Mouse (Mus musculus): Measurements from ENCODE around the gene Plcl1.

The Plcl1 gene

DNA sequence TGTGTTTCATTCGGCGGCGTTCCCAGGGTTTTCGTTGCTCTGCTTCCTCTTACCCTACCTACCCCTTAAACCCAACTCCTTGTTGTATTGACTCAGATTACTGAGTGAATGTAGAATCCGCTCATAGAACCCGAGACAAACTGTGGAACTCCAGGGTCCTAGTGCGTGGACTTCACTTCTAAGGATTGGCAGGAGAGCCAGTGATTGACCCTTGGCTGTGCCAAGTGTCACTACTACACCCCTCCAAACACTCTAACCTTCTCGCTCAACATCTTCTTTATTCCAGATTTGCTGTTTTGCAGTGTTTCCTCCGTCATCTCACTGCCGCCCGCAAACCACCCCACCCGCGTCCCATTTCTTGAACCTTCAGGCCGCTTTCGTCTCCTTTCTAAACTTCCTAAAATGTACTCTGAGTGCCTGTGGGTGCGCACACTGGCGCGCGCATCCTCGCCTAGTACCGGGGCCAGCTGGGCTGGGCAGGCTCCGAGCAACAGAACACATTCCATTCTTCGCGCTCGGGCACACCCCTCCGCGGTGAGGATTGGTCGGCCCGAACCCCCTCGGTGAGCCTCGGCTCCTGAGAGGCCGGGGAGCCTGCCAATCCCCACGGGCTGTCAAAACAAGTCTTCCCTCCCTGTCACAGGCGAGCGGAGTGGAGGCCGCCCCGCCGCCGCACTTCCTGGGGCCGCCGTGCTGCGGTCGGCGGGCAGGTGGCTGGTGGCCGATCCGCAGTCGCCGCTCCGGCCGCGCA is at the start of gene Plcl1:
Plcl1 (plus strand) TSS at position 650 of the 751 bp plus-strand sequence.
- peak; percentile 94 to 96 for DNase-seq (ENCODE audit: low spot score in 2 of 2)

DNA sequence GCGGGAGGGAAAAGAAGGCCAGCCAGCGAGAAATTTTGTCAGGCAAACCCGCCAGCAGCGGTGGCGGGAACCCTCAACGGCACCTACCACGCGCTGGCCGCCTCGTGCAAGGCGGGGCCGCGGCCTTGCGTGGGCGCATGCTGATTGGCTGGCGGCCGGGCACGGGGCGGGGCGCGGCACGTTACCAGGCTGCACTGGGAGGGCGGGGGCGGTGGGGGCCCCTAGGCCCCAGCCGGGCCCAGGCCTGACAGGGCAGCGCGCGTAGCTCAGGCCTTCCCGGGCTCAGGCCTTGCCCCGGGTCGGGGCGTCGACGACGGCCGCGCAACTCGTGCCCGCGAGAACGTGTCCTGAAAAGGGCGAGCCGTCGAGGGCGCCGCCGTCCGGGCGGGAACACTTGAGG is 43.1 kb upstream of the Plcl1 start:
- peak in 1 of 2 experiments; percentile 20 for DNase-seq (ENCODE audit: low spot score in 2 of 2)

DNA sequence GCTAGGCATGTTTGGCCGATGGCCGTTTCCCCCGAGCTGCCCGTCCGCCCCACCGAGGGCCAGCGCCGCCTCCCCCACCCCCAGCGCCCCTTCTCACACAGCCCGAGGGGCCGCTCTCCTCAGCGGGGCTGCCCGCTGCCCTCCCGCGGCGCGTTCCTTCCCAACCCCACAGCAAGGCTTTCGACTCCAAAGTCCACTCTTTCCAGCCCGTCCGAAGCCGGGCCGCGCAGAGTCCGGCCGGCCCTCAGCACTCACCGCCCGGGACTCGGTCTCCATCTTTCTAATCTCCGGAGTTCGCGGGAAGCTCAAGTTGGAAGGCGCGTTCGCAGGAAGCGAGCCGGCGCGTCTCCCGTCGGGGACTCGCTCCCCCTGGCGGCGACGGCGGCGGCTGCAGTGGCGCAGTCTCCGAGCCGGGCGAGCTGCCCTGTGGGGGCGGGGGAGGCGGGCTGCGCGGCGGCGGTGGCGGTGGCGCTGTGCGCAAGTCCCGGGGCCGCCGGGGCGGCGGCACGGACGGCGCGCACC is 42.6 kb upstream of the Plcl1 start, which contains the start of gene Boll:
Boll (minus strand) TSS at position 426 of the 522 bp plus-strand sequence.
- DNase-seq (ENCODE audit: low spot score in 2 of 2): peak; percentile 74 to 87

DNA sequence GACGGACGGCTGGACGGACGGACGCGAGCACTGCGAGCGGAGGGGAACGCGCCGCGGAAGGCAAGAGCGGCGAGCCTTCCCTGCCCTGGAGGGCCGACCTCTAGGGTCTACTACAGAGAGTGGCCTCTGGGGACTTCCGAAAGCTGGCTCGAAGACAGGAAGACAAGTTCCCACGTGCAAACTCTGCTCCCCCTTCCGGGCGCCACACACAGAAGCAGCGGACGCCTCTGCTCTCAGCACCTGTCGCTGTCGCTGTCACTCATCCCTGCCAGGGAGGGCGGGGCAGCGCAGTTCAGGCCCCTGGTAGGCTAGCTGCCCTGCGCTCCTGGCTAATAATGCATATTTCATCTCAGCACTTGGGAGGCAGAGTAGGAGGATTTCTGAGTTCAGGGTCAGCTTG is 42.1 kb upstream of the Plcl1 start:
- peak; percentile 73 to 76 for DNase-seq (ENCODE audit: low spot score in 2 of 2)

DNA sequence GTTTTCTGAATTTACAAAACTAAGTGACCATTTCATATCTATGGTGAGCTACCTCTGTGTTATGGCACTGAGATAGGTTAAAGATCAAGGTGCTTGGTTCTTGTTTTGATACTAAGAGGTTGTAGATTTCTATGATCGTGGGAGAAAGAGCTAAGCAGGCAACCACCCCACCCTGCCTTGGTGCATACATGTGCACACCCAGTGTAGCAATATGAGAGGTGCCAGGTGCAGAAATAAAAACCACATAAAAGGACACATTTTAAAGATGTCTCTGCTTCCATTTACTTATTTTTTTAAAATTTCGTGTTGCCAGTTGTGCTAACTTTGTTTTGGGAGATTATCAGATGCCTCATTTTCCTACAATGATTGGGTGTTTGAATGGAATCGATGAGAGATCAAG is 33.1 kb upstream of the Plcl1 start:
- peak; percentile 45 to 57 for DNase-seq (ENCODE audit: low spot score in 2 of 2)

DNA sequence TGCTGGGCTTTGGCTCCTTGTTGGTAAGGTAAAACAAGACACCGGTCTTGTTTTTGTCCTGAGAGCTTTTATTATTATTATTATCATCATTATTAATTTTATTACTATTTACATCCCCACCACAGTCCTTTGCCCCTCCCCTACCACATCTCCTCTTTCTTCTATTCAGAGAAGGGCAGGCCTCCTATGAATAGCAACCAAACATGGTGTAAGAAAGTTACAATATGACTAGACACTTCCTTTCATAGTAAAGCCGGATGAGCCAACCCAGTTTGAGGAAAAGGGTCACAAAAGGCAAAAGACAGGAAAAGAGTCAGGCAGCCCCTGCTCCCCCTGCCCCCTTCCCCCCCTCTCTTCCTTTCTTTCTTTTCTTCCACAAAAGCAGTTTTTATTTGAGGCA is 25.2 kb upstream of the Plcl1 start:
- DNase-seq (ENCODE audit: low spot score in 2 of 2): no peak

DNA sequence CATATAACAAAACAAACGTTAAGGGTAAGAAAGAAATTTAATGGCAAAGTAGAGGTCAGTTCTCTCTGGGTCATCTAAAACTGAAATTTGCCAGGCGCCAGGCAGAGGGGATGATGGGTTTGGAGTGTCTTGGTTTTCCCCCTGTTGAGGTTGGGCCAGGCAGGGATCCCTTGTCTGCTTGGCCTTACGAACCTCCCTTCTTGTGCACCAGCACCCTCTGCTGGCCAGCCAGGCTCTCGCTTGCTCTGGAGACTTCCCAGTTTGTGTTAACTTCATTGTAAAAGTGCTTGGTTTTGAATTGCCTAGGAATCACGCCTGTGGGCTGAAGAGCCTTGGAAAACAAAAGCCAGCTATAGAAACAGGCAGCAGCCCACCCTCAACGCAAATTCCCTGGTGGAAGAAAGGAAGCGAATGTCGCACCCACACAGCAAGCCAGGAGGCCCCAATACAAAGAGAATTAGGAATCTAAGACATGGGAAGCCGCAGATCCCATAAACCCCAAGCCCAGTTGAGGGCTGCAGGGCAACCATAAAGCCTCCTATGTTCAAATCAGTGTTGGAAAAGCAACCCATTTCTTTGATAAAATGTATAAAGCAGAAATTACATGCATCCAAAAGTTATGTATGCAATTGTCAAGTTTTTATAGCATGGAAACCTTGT is 22.5 kb upstream of the Plcl1 start:
- DNase-seq (ENCODE audit: low spot score in 2 of 2): peak; percentile 69 to 89

DNA sequence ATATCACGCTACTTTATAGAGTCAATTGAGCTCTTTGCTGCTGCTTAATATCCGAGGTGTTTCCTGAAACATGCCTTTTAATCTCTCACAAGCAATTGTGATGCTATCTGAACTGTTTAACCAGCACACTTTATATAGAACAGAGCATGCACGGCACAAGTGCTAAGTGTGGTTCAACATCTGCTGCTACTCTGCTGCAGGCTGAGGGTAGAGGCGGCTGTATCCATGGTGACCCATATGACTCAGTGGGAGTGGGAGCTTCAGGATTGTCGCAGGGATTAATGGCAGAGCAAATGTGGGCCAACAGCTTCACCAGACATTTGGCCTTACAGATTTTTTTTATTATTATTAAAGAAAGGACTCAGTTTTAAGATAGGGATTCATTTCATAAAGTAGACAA is 5.8 kb upstream of the Plcl1 start:
- no peak for DNase-seq (ENCODE audit: low spot score in 2 of 2)

DNA sequence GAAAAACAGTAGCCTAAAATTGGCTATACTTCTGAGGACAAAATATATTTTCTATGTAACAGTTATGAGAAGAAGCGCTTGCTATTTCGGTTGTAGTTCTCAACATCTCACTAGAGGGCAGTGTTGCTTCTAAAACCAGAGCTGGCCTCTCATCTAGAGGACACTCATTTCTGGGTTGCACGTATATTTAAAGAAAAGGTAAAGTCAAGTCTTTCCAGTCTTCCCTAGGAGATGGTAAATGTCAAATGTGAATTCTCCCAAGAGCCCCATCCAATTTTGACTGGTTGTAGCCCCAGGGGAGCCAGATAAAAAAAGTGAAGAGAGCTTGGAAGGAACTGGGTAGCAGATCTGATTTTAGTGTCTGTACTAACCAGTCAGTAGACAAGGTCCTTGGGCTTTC is 1.3 kb upstream of the Plcl1 start:
- peak; percentile 49 to 78 for DNase-seq (ENCODE audit: low spot score in 2 of 2)

DNA sequence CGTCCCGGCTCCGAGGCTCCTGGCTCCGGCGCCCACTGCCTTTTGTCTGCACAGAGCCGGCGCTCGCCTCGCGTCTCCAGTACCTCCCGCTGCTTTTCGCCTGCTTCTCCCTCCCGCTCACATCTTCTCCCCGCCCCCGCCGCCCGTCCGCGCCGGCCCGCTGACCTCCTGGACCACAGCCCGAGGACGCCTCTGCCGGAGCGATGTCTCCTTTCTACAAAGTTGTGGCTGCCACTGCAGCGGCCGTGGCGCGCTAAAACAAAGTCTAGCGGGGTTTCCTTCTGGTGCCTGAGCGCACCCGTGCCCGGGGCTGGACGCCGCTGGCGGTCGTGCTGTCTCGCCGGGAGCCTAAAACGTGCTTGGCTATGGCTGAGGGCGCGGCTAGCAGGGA is 297 bp downstream of the Plcl1 start:
- peak in 1 of 2 experiments; percentile 48 for DNase-seq (ENCODE audit: low spot score in 2 of 2)

DNA sequence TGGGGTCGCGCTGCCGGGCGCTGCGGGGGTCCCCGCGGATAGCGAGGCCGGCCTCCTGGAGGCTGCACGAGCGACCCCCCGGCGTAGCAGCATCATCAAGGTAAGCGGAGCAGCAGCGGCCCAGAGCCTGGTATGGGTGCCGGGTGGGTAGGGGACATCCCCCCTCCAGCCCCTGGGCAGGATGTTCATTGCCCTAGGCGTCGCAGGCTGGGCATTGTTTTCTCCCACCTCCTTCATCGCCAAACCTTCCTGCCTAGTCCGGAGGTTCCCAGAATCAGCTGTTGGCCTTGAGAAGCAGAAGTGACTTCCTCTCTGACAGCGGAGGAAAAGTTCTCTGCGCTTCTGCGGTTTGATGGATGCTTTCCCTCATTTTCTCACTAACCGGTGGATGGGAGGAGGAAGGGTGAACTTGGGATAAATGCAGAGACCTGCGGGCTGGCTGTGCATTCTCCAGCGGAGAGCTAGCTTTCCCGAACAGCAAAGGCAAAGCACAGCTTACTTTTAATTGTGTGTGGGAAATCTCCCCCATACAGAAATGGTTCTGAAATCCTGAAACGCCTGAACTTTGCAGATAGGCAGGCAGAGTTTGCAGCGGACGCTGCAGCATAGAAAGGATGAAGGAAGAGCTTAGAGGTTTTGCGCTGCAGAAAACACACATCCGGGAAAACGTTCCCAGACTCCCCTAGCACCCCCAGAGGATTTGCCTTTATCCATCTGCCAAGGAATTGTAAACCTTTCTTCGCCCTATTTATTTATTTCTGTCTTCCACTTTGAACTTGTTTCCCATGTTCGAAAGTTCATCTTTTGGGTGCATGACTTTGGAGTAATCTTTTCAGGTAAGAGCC is 1.0 kb downstream of the Plcl1 start:
- peak; percentile 38 to 39 for DNase-seq (ENCODE audit: low spot score in 2 of 2)

DNA sequence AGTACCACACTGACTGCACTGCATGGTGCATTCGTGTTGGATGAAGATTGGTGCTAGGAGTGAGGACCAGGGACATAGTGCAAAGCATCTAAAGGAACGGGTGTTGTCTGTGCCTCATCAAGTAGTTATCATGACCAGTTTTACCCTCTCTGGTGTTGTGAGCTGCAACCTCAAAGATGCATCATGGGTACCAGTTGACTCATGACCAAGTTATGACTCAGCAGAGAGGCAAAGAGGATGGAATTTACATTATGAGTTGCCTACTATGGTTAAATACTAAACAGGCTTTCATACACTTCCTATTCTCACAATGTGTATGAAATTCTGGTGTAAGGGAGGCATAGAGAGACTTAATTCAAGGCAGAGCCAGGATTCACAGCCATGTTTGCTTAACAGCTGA is 4.9 kb downstream of the Plcl1 start:
- no peak for DNase-seq (ENCODE audit: low spot score in 2 of 2)

DNA sequence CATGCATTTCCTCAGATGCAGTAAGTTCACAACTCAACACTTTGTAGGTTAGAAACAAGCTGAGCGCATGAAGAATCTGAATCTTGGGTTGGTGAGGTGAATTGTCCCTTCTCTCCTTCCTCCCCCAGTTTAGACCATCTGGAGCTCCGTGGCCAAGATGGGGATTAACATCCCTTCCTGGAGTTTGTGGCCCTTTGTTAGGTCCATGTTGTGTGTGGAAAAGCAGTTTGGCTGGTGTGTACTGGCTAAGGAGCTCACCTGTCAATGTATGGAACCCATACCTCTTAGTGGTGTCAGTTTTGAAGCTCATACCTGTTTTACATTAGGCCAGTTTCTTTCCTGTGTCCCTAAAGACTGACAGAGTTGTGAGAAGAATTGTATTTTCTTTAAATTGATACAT is 5.4 kb downstream of the Plcl1 start:
- DNase-seq (ENCODE audit: low spot score in 2 of 2): no peak

DNA sequence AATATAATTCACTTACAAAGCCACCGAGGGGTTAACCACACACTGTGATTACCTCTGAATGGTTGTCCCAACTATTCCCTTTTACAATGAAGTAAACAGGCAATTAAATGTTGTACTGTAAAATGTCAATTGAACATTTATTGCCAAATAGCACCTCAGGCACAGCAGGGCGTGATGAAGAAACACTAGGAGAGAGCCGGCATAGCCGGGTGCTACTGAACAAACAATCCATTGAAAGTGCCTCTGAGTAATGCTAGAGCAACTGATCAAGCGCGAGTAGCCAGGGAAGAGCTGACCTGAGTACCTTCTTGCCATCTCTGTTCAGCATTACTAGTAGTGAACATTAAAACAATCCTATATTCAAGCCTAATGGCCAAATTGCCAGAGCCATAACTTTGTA is 6.8 kb downstream of the Plcl1 start:
- no peak for DNase-seq (ENCODE audit: low spot score in 2 of 2)

DNA sequence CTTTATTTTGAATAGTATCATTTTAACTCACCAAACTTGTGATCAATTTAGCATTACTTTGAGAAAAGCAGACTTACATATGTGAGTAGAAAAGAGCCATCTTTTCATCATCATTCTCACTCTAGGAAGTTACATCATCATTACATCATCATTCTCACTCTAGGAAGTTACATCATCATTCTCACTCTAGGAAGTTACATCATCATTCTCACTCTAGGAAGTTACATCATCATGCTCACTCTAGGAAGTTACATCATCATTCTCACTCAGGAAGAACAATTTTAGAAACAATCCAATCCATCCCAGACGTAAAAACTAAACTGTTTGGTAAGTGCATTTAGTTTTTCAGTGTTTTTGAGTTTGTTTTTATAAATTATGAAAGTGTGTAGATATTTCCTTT is 7.8 kb downstream of the Plcl1 start:
- no peak for DNase-seq (ENCODE audit: low spot score in 2 of 2)

DNA sequence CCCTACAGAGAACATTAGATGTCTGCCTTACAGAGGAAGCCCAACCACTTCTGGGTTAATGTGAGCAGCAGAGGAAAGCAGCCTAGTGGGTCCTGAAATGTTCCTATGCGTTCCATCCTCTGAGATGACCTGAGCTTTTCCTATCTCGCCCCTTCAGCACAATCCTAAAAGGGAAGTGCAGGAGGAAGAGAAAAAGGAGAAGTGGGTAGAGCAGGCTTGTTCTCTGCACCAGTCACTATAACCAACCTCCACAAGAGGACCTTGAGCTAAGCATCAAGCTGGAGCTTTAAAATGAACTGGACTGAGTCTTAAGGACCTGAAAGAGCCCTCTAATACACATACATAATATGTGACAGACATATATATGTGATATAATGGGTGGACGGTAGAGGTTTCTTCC is 13.2 kb downstream of the Plcl1 start:
- DNase-seq (ENCODE audit: low spot score in 2 of 2): no peak

DNA sequence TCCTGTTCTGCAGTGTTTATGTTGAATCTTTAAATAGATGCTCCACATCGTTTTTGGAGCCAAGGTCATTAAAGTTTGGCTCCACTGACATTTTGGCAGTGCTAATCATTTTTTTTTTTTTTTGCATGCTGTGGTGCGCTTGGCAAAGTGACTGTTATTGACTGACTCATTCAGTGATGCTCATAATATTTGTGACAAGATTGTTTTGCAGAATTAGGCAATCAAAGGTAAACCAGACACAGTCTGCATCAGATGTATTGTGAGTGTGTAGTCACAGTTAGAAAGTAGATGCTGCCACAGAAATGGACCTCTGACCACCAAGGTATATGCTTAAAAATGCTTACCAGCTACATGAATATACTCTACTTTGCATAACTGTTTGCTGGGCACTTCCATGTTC is 21.9 kb downstream of the Plcl1 start:
- no peak for DNase-seq (ENCODE audit: low spot score in 2 of 2)

DNA sequence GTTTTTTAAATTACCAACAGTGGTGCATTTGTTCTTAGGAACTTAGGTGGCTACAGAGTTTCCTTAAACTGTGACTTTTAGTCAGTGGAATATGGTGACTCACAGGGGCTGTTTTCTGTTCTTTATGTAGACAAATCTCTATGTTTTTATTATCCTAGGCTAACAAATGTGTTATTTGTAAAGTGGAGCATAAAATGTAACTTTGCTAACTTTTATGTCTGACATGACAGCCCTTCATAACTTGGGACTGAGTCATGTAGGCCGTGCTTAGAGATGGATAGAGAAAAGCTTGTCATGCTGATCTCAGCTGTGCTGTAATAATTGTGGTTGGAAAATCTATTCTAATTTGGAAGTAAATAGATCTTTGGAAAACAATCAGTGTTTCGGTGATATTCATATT is 23.3 kb downstream of the Plcl1 start:
- no peak for DNase-seq (ENCODE audit: low spot score in 2 of 2)

DNA sequence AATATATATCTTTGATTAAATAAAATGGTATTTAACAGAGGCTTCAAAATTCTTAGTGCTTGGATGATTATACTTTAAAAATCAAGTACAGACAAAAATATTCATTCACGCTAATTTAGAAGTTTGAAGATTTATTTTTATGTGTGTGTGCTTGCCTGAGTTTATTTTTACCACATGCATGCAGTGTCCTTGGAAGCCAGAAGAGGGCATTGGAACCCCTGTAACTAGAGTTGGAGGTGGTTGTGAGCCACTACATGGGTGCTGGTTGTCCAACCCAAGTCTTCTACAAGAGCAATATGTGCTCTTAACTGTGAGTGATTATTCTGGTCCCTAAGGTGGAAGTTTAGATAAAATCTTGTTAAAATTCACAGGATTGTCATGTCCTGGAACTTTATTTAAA is 24.0 kb downstream of the Plcl1 start:
- no peak for DNase-seq (ENCODE audit: low spot score in 2 of 2)

DNA sequence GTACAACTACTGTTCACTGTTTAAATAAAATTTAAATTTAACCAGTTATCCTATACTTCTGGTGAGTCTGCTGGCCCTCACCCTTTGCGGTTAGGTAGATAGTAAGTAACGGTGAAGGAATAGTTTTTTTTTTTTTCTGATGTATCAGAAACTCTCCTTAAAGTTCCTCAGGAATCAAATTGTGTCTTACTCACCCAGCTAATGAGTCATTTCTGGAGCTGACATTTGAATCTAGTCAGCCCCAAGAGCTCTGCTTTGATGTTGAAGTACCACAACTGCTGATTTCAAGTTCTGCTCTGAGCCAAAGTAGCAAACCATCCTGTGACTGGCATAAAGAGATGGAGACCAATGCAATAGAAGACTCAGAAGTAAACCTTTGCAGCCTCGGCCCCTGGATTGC is 24.9 kb downstream of the Plcl1 start:
- DNase-seq (ENCODE audit: low spot score in 2 of 2): no peak

DNA sequence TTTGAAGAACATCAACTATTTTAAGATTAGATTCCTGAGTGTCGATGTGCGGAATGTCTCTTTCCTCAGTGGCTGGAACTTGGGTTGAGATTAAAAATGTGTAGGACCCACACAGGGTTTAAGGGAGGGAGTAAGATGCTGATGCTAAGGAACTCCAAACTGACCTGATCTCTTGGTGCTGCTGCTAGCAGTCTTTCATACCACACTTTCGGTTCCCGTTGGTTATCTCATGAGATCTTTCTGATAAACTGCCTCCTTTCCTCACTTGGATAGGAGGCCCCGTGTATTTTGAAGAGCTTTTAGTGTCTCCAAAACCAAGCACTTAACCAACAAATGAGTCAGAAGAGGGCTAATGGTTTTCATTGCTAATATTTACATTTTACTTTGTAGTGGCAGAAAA is 30.9 kb downstream of the Plcl1 start:
- no peak for DNase-seq (ENCODE audit: low spot score in 2 of 2)

DNA sequence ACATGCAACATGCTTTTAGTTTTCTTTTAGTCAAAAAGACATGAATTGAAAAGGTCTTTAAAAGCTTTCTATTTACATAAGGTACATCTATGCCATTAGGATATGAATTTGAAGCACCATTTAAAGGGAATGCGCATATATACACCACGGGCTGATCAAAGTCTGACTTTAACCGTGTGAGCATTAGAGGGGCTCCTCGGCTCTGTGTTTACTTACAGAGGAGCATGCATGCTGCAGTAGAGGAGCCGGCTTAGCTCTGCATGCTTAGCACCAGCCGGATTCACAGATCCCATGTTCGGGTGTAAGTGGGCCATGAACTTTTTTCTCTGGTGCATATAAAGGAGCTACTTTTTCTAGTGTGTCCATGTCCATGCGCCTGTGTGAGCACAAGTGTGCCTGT is 31.4 kb downstream of the Plcl1 start:
- no peak for DNase-seq (ENCODE audit: low spot score in 2 of 2)
